Mouse (Mus musculus): Measurements from ENCODE around the gene Arhgap20. TPM values are rescaled to one million over a fixed set of nuclear protein-coding genes. Genes with fewer than 3 reads are reported as not detected.
A peak's percentile ranks its signal among the peaks of the same experiment; 100 is the strongest.

Gene Arhgap20
- total RNA-seq (2014; rRNA removed) (40.1 and 41.1 TPM in 2 replicates), polyA plus RNA-seq (2015; fragmentation: Nextera tagmentation; extraction: Ambion mirVana) (15.3 and 22.8 TPM in 2 replicates)

DNA sequence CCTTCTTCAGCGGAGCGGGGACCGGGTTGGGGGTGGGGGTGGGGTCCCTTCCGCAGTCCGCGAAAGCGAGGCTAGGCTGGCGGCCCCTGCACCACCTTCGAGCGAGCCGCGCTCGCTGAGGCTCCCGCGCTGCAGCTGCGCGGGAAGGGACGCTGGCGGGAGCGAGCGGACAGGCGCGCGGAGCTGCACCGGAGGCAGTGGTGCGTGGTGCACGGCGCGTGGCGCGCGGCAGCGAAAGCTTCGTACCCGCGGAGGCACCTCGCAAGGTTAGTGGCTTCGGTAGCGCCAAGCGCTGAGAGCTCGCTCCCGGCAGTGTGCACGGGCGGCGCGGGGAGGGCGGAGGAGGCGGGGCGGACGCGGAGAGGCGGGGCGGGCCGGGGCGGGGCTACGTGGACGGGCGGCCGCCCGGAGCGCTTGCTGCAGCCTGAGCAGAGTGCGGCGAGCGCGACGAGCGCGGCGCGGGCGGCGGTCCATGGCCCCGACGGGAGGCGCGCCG lies at the start of gene Arhgap20:
Gene Arhgap20 (plus strand): TSS at position 417 of the 496 bp plus-strand sequence.
- Histone ChIP-seq H3K4me3 (ENCODE audit: low read depth, low read length) (peak within 1 kb of the TSS; percentile 68), H3K27ac (ENCODE audit: low read depth, low read length) (peak within 1 kb of the TSS; percentile 95), H3K4me2 (ENCODE audit: low read depth) (peak within 1 kb of the TSS; percentile 85), H3K9ac (peak within 1 kb of the TSS; percentile 84), H3K27me3 (ENCODE audit: insufficient read depth, low read length) (no peaks in the 10 kb centered on the region), H3K4me1 (ENCODE audit: insufficient read depth) (0 out of 2 replicates have a peak, but pooled peaks cover 5% of the 10 kb centered on the region), H3K9me3 (ENCODE audit: low read length) (no peaks in the 10 kb centered on the region), H3K36me3 (ENCODE audit: insufficient read depth) (no peaks in the 10 kb centered on the region)
- 2% methylated on average over 65 of the region's 77 CpGs for WGBS
- TF ChIP-seq CTCF (IDR thresholded peaks at IDR 0.05; ENCODE audit: low read depth): no peak
- ATAC-seq: peak; percentile 93
- DNase-seq: peak; percentile 94

DNA sequence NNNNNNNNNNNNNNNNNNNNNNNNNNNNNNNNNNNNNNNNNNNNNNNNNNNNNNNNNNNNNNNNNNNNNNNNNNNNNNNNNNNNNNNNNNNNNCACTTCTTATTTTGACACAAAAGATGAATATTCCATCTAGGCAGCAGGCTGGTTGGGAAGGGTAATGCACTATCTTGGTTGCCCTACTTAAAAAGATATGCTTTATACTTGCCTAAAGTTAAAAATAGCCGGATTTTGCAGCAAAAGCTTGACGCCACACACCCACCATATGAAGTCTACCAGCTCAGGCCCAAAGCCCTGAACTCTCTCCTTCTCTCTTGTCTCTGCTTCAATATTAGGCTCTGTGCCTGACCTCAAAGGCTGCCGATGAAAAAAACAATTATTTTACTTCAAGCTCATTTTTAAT lies 46.3 kb upstream of the Arhgap20 start:
- no peak overlapping the region for H3K9ac ChIP-seq
- H3K9me3 ChIP-seq (ENCODE audit: low read length): no peaks in the 10 kb centered on the region
- no peaks in the 10 kb centered on the region for H3K4me1 ChIP-seq (ENCODE audit: insufficient read depth)
- H3K27ac ChIP-seq (ENCODE audit: low read depth, low read length): no peak overlapping the region
- 87% methylated on average over 3 of the region's 3 CpGs for WGBS
- H3K4me2 ChIP-seq (ENCODE audit: low read depth): no peak overlapping the region
- DNase-seq: no peak
- H3K27me3 ChIP-seq (ENCODE audit: insufficient read depth, low read length): no peaks in the 10 kb centered on the region
- H3K36me3 ChIP-seq (ENCODE audit: insufficient read depth): no peaks in the 10 kb centered on the region
- TF ChIP-seq CTCF (IDR thresholded peaks at IDR 0.05; ENCODE audit: low read depth): no peak
- no peak overlapping the region for H3K4me3 ChIP-seq (ENCODE audit: low read depth, low read length)
- ATAC-seq: no peak

DNA sequence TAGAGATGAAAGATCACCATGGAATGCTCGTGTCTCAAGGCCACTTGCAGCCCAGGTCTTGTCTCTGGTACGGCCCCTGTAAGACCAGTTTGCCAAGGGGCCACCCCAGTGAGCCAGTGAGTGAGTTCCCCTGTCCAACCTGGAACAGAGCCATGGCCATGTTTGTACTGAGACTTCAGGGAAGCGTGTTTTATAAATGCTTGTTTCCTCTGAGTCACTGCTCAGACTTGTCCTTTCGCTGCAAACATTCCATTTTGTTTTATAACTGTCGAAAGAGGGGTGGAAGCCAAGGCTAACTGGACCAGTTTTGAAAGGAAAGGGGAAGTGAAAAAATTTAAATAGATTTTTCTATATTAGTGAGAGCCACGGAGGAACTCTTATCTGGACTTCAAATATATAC lies 37.2 kb upstream of the Arhgap20 start:
- 54% methylated on average over 6 of the region's 6 CpGs for WGBS
- H3K4me1 ChIP-seq (ENCODE audit: insufficient read depth): no peaks in the 10 kb centered on the region
- ATAC-seq: no peak
- H3K27ac ChIP-seq (ENCODE audit: low read depth, low read length): no peak overlapping the region
- DNase-seq: no peak
- no peaks in the 10 kb centered on the region for H3K27me3 ChIP-seq (ENCODE audit: insufficient read depth, low read length)
- no peaks in the 10 kb centered on the region for H3K36me3 ChIP-seq (ENCODE audit: insufficient read depth)
- no peaks in the 10 kb centered on the region for H3K9me3 ChIP-seq (ENCODE audit: low read length)
- no peak overlapping the region for H3K4me2 ChIP-seq (ENCODE audit: low read depth)
- TF ChIP-seq CTCF (IDR thresholded peaks at IDR 0.05; ENCODE audit: low read depth): no peak
- H3K4me3 ChIP-seq (ENCODE audit: low read depth, low read length): no peak overlapping the region
- no peak overlapping the region for H3K9ac ChIP-seq

DNA sequence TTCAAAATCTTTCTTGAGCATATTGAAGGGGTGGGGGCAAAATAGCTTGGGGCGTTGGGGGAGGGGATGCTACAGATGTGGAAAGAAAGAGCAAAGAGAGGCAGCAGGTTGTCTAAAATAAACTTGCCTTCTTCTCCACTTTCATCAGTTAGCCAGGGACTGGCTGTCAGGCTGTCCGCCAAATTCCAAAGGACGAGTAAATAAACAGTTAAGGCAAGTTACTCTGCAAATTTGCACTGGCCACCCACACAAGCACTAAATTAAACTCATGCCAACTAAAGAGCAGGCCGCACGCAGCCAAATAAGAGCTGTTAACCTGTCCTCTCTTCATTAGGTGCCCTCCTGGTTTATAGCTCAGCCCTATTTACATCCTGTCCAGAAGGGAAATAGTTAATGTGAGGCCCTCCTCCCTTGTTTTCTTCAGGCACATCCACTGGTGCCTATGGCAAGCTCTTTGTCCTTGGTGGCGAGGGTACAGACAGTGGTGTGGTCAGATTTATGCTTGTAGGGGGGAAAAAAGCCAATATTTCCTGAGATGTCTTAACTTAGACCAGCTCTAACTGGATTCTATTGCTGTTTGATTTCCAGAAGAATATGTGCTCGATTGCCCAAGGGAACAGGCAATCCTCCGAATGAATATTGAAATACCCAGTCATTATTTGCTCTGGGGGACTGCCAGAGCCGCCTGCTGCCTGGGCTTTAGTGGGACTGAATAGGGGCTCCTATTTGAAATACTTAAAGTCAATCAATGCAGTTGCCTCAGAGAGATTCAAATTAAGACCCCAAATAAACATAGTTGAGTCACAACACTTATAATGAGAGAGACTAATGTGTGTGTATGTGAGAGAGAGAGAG lies 29.7 kb upstream of the Arhgap20 start:
- H3K4me1 ChIP-seq (ENCODE audit: insufficient read depth): peaks cover 12% of the 10 kb centered on the region
- H3K4me3 ChIP-seq (ENCODE audit: low read depth, low read length): no peak overlapping the region
- H3K4me2 ChIP-seq (ENCODE audit: low read depth): no peak overlapping the region
- peak; percentile 18 for DNase-seq
- 26% methylated on average over 9 of the region's 9 CpGs for WGBS
- H3K9me3 ChIP-seq (ENCODE audit: low read length): no peaks in the 10 kb centered on the region
- no peak overlapping the region for H3K9ac ChIP-seq
- H3K36me3 ChIP-seq (ENCODE audit: insufficient read depth): no peaks in the 10 kb centered on the region
- H3K27ac ChIP-seq (ENCODE audit: low read depth, low read length): peak overlapping the region; percentile 15
- TF ChIP-seq CTCF (IDR thresholded peaks at IDR 0.05; ENCODE audit: low read depth): no peak
- no peaks in the 10 kb centered on the region for H3K27me3 ChIP-seq (ENCODE audit: insufficient read depth, low read length)
- ATAC-seq: peak; percentile 47; the same call in 1 of the 2 replicates

DNA sequence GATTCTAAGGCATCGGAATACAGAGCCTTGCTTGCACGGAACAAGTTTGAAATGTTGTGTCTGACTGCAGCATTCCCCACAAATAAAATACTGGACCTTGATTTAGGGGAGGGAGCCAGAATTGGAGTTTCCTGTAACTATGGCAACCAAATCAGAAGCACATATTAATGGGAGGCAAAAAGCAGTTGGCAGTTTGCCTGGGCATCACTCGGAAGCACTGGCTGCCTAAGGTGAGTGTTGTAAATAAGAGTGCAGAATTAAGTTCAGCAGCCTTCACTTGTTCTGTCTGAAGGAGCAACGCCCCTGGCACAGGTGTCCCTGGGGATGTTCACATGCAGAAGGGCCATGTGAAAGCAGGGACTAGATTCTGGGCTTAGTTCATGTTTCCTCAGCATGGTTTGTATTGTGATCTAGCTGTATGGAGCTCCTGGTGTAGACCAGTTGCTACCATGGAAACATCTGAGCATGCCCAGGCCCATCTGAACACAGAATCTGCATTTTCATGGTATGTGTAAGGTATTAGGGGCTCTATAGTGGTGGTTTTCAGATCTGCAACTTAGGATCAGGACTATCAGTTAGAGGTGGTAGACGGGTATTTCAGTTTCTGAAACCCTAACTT lies 28.3 kb upstream of the Arhgap20 start:
- Histone ChIP-seq H3K4me3 (ENCODE audit: low read depth, low read length) (no peak overlapping the region), H3K27ac (ENCODE audit: low read depth, low read length) (peak overlapping the region; percentile 35; the same call in 1 of the 2 replicates), H3K9me3 (ENCODE audit: low read length) (no peaks in the 10 kb centered on the region), H3K27me3 (ENCODE audit: insufficient read depth, low read length) (no peaks in the 10 kb centered on the region), H3K4me2 (ENCODE audit: low read depth) (no peak overlapping the region), H3K9ac (no peak overlapping the region), H3K36me3 (ENCODE audit: insufficient read depth) (no peaks in the 10 kb centered on the region), H3K4me1 (ENCODE audit: insufficient read depth) (peaks cover 12% of the 10 kb centered on the region)
- TF ChIP-seq CTCF (IDR thresholded peaks at IDR 0.05; ENCODE audit: low read depth): no peak
- 38% methylated on average over 5 of the region's 5 CpGs for WGBS
- DNase-seq: peak; percentile 75
- ATAC-seq: peak; percentile 45; the same call in 1 of the 2 replicates

DNA sequence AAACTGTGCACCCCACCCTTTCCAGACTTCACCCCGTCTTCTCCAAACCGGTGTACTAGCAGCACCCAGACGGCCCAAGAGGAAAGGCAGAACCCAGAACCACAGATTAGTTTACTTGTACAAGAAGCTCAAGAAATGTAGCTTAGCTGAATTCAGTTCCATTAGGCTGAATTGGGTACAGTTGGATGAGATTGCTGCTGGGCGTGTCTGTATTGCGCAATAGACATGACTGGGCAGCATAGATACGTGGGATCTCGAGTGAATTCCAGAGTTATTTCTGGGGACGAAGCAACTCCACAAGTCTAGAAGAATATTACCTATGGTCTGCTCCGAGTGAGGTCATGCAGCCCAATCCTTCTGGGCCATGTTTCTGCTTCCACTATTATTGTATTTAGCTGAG lies 26.8 kb upstream of the Arhgap20 start:
- no peak for ATAC-seq
- H3K36me3 ChIP-seq (ENCODE audit: insufficient read depth): no peaks in the 10 kb centered on the region
- WGBS: 94% methylated on average over 9 of the region's 9 CpGs

DNA sequence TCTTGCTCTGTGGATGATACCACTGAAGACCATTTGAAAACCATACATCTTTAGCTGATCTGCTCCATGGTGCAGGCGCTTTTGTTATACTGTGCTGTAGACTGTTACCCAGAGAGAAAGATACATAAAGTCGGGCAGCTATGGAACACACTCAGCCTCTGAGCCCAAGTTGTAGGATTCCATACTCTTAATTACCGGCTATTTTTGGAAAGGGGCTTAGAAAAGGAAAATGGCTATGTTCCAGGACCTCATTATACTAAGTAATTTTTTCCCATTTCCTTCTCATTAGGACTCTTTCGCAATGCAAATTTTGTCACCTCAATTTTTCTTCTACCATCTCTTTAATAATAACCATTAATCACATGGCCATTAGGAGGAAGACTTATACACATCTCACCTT lies 25.3 kb upstream of the Arhgap20 start:
- WGBS: 39% methylated on average over 4 of the region's 4 CpGs
- Histone ChIP-seq H3K9ac (no peak overlapping the region), H3K9me3 (ENCODE audit: low read length) (no peaks in the 10 kb centered on the region), H3K36me3 (ENCODE audit: insufficient read depth) (no peaks in the 10 kb centered on the region), H3K27me3 (ENCODE audit: insufficient read depth, low read length) (no peaks in the 10 kb centered on the region), H3K4me3 (ENCODE audit: low read depth, low read length) (no peak overlapping the region), H3K4me1 (ENCODE audit: insufficient read depth) (peaks cover 12% of the 10 kb centered on the region), H3K4me2 (ENCODE audit: low read depth) (no peak overlapping the region), H3K27ac (ENCODE audit: low read depth, low read length) (no peak overlapping the region)
- DNase-seq: no peak
- no peak for ATAC-seq
- no peak for TF ChIP-seq CTCF (IDR thresholded peaks at IDR 0.05; ENCODE audit: low read depth)

More for the DNA sequence above, 26.8 kb upstream of the Arhgap20 start:
- Histone ChIP-seq H3K27ac (ENCODE audit: low read depth, low read length) (no peak overlapping the region), H3K4me3 (ENCODE audit: low read depth, low read length) (no peak overlapping the region), H3K4me1 (ENCODE audit: insufficient read depth) (peaks cover 12% of the 10 kb centered on the region), H3K27me3 (ENCODE audit: insufficient read depth, low read length) (no peaks in the 10 kb centered on the region), H3K9me3 (ENCODE audit: low read length) (no peaks in the 10 kb centered on the region), H3K9ac (no peak overlapping the region), H3K4me2 (ENCODE audit: low read depth) (no peak overlapping the region)
- TF ChIP-seq CTCF (IDR thresholded peaks at IDR 0.05; ENCODE audit: low read depth): no peak
- DNase-seq: no peak
